Mouse (Mus musculus) adrenal gland, postnatal 25 days (tissue): ENCODE results near the gene Ghrhr. TPM values are rescaled to one million over a fixed set of nuclear protein-coding genes. Genes with fewer than 3 reads are reported as not detected.
A peak's percentile ranks its signal among the peaks of the same experiment; 100 is the strongest.

Experiments used
- DNase-seq: peaks from one replicate; pipeline ENCODE4 v3.0.0; 2021; ENCODE audit warnings: mixed read lengths
- total RNA-seq: library from RNA; stranded (reverse); gene quantifications from 2 replicates; pipeline ENCODE4 v1.2.3, GENCODE M21; 2021

Gene Ghrhr
- total RNA-seq, 1 experiment from 2014 or later, result not detected

DNA sequence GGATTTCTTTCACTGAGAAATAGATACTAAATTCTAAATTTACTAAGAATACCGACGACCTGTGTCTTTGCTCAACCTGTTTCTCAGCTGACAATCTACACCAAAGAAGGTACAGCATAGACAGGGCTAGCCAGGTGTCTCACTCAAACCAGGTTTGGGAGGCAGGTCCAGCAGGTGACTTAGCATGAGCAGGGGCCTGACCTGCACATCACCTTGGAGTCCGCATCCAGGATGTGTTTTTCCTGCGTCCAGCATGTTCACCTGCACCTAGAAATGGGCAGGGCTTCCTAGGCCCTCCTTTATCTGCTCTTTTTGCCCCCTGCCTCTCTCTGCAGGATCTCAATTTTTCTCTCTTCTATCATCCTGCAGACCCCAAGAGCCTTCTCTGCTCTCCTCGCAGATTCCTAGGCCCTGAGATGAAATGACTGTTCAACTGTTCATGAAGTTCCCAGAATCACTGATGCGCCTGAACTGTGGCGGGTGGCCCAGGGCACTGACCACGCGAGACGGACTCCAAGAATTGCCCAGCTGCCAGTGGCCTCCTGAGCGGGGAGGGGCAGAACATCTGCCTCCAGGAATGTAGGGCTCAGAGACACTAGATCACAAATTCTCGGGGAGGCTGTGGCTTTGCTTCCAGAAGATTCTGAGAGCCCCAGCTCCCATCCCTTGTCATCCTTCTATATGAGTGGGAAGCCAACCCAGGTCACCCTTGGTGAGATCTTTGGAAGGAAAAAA, 22.2 kb upstream of the Ghrhr start:
- DNase-seq, result no peak

DNA sequence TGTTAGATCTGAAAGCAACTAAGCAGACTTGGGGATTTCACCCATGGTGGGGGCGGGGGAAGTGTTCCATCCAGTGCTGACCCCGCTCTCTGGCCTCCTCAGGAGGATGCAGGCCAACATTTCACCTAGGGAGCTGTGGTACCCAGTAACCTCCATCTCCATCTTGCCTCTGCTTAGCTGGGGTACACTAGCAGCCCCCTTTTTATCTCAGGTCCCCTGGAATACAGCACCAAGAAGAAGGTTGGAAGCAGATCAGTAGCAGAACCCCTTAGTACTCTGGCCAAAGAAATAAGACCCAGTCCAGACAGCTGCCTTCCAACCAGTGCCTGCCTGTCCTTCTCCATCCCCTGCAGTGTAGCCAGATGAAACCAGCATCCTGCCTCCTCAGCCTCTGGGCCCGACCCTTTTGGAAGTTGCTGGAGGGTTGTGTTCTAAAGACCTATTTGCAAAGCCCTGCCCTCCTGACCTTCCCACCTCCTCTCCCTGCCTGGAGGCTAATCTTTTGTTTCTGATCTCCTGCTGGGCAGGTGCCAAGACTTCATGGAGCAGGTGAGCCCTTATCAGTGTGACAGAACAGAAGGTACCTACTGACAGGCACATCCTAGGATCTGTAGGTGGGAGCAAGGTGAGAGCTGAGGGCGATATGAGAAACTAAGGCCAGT, 21.5 kb upstream of the Ghrhr start:
- DNase-seq, result no peak

DNA sequence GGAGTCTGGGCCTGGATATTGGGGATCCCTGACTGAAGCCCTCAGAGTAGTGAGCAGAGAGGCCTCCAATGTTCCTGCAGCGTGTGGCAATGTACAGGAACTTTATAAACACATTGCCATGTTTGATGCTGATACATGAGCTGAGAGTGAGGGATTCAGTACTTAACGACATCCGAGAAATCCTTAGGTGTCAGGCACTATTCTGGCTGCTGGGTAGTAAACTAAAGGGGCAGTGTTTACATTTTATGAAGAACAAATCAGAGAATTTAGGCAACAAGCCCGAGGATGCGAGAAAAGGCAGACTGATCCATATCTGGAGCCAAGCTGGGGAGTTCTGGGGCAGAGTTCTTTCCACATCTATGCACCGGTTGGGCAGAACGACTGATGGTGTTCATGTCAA, 20.5 kb upstream of the Ghrhr start:
- no peak for DNase-seq

DNA sequence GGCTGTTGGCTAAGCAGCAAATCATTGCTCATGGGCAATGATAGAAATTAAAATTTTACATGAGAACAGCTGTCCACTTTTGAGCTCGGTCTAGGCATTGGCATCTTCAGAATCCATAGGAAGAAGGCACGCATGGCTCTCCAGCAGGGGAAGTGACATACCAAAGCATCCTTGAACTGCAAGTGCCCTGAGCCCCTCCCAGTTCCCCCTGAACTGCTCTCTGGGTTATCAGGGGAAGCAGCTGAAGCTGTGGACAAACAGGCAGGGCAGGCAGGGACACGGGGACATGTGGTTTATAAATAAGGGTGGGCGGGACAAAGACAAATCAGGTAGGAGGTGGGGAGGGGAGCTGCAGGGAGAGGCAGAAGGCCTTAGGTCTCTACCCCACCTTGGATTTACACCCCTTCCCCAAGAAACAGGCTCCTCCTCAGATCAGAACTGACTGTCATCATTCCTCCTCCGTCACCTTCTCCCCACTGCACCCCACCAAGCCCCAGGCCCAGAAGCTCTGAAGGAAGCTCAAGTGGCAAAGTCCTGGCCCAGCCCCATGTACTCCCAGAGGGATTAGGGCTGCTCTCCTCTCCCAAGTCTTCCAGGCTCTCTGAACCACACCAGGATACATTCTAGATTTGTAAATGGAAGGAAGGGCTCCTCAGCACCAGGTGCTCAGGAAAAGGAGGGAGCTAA, 19.9 kb upstream of the Ghrhr start:
- no peak for DNase-seq

DNA sequence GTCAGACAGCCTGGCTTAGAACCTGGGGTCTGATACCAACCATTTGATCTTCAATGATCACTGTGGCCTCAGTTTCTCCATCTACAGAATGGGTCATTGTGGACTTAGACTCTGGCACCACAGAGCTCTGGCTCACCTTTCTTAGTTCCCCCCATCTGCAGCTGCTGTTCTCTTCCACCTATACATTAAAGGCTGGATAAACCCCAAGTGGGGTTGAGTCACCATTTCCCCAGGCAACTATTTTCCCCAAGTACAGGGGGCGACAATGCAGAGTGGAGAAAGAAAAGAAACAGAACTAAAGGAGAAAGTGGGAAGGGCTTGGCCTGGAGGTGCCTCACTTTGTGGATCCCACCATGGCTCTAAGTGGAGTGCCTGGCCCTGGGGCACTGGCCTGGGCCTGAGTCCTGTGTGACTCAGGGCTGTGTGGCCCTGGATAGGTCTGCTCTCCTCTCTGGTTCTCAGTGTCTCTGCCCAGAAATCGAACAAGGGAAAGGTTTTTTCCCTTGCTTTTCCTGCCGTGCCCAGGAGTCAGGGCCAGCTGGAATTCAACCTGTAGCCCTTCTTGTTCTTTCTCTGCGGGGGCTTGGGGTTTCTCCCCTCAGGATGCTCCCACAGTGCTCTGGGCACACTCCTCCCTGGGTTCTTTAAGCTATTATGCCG, 19.0 kb upstream of the Ghrhr start:
- DNase-seq, result no peak

DNA sequence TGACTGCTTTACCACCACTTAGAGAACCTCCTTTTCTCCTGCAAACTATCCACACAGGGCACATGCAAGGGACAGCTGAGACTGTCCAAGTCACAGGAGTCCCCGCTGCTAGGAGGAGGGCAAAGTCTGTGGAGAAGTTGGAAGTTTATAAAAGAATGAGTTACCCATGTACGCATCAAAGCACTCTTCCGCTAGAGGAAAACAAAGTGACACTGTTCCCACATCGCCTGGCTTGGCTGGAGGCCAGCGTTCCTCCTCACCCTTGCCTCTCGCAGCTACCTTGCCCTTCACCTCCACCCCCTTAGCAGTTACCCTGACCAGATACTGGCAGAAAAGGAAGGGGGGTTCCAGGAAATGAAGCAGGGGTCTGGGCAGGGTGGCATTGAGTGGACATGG, 18.5 kb upstream of the Ghrhr start:
- DNase-seq, result peak; percentile 15

DNA sequence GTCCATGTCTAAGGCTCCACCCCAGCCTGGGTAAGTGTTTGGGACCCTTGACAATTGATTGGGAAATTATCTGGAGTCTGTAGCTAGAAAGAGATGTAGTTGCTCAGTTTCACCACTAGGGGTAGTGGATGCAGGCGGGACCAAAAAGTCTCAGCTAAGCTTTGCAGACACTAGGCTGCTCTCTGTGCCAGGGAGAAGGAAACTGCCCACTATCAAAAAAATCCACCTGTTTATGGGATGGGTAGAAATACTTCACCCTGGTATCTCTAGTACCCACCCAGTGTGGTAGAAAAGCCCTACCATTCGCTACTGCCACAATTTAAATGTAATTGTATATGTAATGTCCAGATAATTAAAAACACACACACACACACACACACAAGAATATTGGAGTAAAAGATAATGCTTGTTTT, 17.4 kb upstream of the Ghrhr start:
- DNase-seq, result no peak

DNA sequence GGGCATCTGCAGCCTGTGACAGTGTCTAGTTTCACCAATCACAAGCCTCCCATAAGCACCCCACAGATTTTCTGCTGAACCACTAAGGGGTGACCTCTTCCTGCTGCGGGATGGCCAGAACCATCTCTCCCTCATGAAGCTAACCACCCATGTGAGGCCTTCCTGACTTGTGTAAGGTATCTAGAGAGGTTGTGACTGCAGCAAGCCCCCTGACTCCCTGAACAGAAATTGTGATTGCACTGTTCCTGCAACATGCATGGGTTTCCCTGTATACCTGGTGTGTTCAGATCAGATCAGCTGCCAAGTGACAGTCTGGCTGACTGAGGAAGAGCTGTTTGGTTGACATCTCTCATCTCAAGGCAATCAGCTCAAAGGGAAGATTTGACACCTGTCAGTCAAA, 13.4 kb upstream of the Ghrhr start:
- DNase-seq, result no peak

DNA sequence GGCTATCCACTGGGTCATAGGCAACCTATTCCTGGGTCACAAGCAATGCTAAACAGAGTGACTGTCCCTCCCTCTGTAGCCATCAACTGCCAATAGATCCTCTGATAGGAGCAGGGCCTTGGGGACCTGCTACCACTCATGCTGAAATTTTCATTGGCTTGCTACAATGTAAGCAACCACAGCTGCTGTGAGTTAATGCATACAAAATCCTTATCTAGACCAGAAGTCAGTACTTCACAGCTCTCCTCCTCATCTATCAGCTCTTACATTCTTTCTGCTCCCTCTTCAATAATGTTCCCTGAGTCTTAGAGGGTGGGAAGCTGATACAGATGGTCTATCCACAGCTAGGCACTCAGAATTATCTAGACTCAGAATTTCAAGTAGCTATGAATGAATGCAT, 9.0 kb upstream of the Ghrhr start:
- no peak for DNase-seq

DNA sequence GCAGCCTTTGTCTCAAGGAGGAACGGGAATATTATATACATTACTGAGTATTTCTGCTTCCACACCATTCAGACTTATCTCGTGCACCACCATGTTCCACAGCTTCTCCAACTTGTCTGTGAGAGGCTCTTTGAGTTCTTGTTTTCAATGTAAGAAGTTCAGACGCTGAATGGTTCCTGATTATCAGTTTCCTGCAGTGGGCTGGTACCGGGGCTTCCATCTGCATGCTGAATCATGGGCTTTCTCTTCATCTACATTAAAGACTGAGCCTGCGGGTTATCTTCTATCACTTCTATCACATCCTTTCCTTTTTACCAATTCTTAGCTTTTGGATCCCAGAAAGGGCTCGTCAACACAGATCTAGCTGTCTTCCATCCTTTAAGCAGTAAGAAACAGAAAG, 5.3 kb upstream of the Ghrhr start:
- DNase-seq, result no peak

DNA sequence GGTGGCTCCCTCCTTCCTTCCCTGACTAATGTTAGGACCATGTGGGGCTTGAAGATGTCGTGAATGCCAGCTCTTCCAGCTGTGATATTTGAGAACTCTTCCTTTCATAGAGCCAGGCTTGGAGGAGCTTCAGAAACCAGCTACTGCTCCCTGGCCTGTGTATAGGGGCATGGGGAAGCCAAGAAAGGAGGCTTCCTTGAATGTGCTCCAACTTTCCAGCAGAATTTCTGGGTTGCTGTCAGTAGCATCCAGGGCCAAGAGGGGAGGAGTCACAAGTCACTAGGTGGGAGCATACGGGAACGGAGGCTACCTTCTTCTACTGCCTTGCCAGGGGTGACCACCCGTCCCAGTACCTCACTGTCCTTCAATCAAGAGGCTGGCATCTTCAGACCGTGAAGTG, 416 bp downstream of the Ghrhr start:
- DNase-seq, result no peak

DNA sequence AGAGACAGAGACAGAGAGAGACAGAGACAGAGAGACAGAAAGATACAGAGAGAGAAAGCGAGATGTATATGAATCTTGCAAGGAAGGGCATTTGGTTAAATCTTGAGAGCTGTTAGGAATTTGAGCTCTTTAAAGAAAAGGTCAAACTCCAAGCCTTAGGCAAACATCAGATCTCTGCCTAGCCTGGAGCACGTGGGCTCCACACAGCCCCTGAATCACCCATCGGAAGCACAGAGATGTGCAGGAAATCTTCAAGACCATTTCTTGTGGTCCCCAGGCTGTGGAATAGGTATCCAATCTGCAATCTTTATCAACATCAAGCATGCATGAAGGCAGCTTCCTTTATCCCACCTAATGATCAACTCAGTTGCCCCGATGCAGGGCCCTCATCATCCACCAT, 1.4 kb downstream of the Ghrhr start:
- no peak for DNase-seq

DNA sequence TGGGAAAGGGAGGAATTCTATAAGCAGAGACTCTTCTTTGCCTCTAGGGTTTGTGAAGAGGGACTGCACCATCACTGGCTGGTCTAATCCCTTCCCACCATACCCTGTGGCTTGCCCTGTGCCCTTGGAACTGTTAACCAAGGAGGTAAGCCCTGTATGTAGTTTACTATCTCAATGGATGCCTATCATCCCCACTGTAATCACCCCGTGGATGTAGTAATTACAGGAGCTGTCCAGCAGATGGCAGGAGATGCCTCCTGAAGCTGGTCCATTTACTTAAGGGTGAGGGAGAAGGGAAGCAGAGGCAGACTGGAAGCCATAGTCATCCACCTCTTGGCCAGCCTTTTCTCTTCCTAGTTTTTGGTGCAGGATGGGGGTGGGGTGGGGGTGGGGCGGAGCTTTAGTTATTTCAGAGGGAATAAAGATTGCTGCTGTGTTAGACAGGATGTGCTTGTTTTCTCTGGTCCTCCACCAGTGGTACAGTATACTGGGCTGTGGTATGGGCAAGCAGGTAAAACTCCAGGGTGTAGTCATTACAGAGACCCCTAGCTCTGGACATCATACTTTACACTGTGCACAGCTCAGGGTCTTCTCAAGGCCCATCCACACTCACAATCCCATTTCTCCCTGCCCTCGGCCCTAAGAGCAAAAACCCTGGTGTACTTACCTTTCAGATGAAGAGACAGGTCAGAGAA, 3.7 kb downstream of the Ghrhr start:
- peak; percentile 35 for DNase-seq

DNA sequence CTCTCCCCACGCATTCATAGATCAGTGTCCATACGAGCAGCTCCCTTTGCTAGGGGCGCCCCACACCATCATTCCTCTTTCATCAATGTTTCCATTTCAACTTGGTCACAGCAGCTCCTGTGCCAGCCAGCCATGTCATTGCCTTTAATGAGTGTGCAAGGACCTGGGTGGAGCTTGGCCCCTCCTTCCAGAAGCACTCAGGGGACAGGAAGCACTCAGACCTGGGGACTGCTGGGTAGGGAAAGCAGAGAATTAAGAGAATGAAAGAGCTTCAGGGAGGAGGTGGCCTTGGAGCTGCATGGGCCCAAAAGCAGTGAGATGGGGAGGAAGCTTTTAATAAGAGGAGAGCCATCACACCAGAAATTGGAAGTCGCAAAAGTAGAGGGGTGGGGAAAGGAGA, 5.9 kb downstream of the Ghrhr start:
- no peak for DNase-seq

DNA sequence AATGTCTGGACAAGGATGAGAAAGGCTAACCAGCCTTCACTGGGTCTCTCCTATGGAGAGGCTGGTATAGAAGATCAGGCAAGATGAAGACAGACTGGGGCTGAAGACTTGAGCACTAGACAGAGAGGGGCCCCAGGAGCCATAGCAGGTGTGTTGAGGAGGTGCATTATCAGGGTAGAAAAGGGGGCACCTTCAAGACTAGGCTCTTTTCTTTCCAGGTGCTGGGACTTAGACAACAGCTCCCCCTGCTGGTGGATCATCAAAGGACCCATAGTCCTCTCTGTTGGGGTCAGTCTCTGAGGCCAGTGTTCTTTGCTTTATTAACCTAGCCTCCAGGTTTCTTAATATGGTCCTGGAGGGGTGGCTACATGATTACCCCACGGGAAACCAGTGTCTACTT, 7.8 kb downstream of the Ghrhr start:
- peak; percentile 64 for DNase-seq

DNA sequence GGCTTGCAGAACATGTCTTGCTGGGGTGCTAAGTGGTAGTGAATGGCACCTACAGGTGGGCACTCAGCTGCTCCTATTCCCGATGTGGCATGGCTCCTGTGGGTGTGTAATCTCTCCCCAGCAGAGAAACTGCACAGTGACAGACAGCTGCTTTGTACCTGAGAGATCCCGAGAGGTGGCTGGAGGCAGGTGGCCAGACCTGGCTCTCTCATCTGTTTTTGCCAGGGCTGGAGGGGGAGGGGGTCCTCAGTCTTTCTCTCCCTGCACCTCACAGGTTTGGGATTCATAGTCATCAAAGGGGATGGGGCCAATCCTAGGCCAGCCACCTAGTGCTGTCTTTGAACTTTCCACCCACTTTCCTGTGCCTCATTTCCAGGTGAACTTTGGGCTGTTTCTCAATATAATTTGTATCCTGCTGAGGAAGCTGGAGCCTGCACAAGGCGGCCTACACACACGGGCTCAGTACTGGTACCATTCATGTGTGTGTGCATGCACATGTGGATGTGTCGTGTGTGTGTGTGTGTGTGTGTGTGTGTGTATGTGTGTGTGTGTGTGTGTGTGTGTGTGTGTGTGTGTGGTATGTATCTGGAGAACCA, 8.4 kb downstream of the Ghrhr start:
- no peak for DNase-seq

DNA sequence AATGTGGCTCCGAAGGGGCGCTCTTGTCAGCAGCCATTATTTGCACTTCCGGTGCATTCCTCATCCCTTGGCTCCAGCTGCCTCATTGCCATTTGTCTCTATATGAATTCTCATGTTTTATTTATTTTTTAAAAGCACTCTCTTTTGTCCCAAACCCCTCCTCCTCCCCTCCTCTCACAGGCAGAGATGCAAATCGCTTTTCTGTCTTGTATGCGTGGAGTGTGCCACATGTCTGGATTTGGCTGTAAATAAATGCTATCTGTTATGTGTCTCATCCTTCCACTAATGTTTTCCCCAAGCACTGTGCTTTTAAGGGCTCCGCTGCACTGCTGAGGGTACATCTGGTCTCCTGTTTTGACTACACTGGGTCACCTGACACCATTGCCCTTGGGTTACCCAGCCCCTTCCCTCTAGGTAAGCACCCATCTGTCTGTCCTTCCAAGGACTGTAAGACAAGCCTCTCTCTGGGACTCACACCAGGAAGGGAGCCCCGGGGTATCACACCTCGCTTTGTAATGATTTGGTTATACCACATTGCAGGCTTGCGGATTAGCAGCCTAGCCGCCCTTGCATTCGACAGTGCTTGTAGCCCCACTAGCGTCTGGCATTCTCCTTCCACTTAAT, 12.6 kb downstream of the Ghrhr start:
- DNase-seq, result no peak

DNA sequence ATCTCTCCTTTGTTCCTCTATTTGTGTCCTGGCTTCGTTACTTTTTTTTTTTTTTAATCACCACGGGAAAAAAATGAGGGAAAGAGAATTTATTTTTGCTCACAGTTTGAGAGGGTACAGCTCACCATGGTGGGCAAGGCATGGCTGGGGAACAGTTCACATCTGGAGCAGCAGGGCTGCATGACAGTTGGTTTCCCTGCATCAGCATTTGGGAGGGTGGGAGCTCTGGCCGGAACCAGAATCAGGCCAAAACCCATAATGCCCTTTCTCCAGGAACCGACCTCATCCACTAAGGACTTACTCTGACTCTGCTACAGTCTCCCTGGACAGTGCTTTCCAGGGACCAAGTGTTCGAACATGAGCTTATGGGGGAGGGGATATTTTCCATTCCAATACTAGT, 13.2 kb downstream of the Ghrhr start:
- DNase-seq, result no peak

DNA sequence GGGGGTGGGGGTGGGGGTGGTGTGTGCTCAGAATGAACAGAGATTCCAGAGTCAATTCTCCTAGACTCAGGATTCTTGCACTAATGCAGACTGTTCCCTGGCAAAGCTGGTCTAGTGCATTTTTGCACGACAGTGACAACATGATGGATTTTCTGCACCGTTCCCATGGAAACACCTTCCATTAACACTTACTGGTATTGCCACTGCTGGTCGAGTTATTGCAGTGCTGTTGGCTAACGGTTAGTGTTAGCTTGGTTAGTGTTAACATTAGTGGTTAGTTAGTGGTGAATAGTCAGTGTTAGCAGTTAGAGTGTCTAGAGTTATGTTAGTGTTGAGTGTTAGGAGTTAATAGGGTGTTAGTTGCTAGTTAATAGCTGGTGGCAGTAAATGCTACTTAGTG, 15.7 kb downstream of the Ghrhr start:
- no peak for DNase-seq

DNA sequence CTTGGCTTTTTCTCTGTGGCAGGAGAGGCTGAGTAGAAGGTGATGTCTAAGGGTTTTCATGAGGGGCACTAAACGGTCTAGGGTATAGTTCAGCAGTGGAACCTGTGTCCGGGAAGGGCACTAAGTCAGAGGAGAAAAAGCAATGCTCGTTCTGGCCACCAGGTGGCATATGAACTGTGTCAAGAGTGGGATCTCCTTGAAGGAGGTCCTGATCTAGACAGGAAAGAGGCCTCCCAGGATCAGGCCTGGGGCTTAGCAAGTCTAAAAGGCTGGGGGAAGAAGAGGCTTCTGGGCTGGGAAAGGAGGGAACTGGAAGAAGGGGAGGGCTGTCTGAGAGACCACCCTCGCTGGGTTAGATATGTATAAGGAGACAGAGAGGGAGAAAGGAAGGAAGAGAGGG, 16.4 kb downstream of the Ghrhr start:
- peak; percentile 76 for DNase-seq

DNA sequence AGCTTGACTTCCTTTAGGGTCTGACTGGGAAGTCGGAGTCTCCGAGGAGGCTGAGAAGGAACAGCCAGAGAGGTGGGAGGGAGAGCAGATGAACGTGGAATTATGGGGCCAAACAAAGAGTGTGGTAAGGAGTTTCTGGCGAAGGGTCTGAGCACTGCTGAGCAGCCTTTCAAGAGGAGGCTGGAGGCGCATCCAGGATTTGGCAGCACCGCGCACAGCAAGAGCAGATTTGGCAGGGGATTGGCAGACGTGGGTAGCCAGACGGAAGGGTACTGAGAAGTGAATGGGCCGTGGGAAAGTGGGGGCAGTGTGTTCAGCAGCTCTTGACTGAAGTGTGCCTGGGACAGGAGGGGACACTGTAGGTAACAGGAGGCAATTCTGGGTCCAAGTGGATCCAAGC, 18.8 kb downstream of the Ghrhr start:
- DNase-seq, result no peak

DNA sequence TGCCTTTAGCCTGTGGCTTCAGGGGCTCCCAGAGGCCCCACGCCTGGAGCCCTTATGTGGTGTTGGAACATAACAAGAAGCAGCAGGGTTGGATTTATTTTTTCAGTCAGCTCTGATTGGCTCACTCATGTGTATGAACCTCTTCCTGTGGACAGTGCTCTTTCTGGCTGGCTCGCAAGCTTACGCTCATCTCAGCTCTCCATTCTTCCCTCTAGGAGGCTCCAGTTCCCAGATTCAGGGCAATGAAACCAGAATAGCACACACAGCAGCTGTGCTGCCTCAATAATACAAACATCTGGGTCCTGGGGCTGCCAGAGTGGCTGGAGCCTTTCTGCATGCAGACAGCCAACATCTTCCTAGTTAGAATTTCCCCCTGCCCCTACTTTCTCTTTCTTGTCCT, 20.1 kb downstream of the Ghrhr start:
- DNase-seq, result no peak
